Mouse (Mus musculus): ENCODE data around the gene Ern1. TPM values are rescaled to one million over a fixed set of nuclear protein-coding genes. Genes with fewer than 3 reads are reported as not detected.

Gene Ern1
- polyA plus RNA-seq, 1 experiment from 2014 or later = 3.8 TPM

DNA sequence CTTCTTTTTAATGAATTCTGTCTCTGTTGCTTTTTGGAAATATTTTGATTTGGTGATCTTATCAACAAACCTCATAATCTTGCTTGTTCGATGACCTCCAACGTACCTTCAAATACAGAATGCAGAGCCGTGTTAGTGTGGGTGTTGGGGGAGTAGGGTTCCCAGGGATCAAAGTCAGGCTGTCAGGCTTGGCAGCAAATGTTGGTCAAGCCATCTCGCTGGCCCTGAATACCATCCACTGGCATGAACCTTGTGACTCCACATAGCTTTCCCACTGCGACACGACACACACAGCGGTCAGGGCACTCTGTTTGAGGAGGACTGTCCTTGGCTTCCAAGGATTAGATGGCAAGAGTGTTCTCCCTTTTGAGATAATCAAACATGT is 24.3 kb upstream of the Ern1 start:
- no peak for ATAC-seq (replicated peaks; ENCODE audit: insufficient number of reproducible peaks, low FRiP score, low TSS enrichment, low read depth)
- Histone ChIP-seq H3K9me3 (replicated peaks; ENCODE audit: control insufficient read depth, low read length) (no peaks in the 10 kb centered on the region), H3K9ac (replicated peaks; ENCODE audit: low read length) (no peak overlapping the region), H3K4me2 (ENCODE audit: low read depth, low read length) (no peak overlapping the region), H3K27me3 (ENCODE audit: control insufficient read depth, insufficient read depth, low read length) (no peaks in the 10 kb centered on the region), H3K4me3 (ENCODE audit: low read depth, low read length) (no peak overlapping the region), H3K27ac (replicated peaks; ENCODE audit: low read depth, low read length) (no peak overlapping the region), H3K36me3 (replicated peaks; ENCODE audit: control insufficient read depth, insufficient read depth, low read depth, low read length) (no peaks in the 10 kb centered on the region; the same call in 1 of the 2 replicates), H3K4me1 (ENCODE audit: control insufficient read depth, insufficient read depth, low read length) (no peaks in the 10 kb centered on the region; the same call in 1 of the 2 replicates)
- no peak for DNase-seq (ENCODE audit: low spot score)
- 94% methylated on average over 7 of the region's 7 CpGs for WGBS

DNA sequence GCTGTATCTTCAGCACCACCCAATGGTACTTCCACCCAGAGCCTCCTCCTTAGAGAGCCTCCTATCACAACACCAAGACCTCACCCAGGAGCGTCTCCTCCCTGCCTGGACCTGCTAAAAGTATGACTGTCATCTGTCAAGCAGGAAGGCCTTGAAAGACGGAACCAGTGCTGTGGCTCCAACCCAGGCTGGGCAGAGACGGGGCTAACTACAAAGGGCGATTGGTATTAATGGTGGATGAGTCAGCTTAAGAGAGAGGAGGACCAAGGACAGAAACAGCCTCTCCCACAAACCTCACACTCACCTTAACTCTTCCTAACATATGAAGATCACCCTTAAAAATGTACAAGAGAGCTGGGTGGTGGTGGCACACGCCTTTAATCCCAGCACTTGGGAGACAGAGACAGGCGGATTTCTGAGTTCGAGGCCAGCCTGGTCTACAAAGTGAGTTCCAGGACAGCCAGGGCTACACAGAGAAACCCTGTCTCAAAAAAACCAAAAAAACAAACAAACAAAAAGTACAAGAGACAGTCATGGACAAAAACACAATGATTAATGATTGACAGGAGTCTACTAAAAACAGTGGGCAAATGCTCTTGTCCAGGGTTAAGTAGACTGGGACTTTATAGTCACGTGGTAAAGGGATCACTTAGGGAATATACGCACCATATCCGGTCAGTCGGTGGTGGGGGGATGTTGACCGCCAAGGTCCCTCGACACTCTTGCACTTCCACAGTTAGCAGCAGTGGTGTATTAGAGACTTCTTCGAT is 23.8 kb upstream of the Ern1 start:
- no peaks in the 10 kb centered on the region; the same call in 1 of the 2 replicates for H3K4me1 ChIP-seq (ENCODE audit: control insufficient read depth, insufficient read depth, low read length)
- H3K9me3 ChIP-seq (replicated peaks; ENCODE audit: control insufficient read depth, low read length) = no peaks in the 10 kb centered on the region
- ATAC-seq (replicated peaks; ENCODE audit: insufficient number of reproducible peaks, low FRiP score, low TSS enrichment, low read depth) (no peak), DNase-seq (ENCODE audit: low spot score) (no peak)
- no peak overlapping the region for H3K27ac ChIP-seq (replicated peaks; ENCODE audit: low read depth, low read length)
- WGBS = 90% methylated on average over 14 of the region's 14 CpGs
- H3K4me2 ChIP-seq (ENCODE audit: low read depth, low read length) = no peak overlapping the region
- no peaks in the 10 kb centered on the region for H3K27me3 ChIP-seq (ENCODE audit: control insufficient read depth, insufficient read depth, low read length)
- no peaks in the 10 kb centered on the region; the same call in 1 of the 2 replicates for H3K36me3 ChIP-seq (replicated peaks; ENCODE audit: control insufficient read depth, insufficient read depth, low read depth, low read length)
- H3K4me3 ChIP-seq (ENCODE audit: low read depth, low read length) = no peak overlapping the region
- H3K9ac ChIP-seq (replicated peaks; ENCODE audit: low read length) = no peak overlapping the region

DNA sequence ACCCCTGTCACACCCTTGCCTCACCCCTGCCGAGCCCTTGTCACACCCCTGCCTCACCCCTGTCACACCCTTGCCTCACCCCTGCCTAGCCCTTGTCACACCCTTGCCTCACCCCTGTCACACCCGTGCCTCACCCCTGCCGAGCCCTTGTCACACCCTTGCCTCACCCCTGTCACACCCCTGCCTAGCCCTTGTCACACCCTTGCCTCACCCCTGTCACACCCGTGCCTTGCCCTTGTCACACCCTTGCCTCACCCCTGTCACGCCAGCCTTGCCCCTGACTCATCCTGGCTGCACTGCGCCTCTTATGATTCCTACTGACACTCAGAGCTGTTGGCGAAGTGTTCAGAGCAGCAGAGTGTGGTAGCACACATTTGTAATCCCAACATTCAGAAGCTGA is 20.0 kb upstream of the Ern1 start:
- Histone ChIP-seq H3K4me1 (ENCODE audit: control insufficient read depth, insufficient read depth, low read length) (no peaks in the 10 kb centered on the region), H3K27me3 (ENCODE audit: control insufficient read depth, insufficient read depth, low read length) (no peaks in the 10 kb centered on the region), H3K9me3 (replicated peaks; ENCODE audit: control insufficient read depth, low read length) (no peaks in the 10 kb centered on the region), H3K4me3 (ENCODE audit: low read depth, low read length) (no peak overlapping the region), H3K36me3 (replicated peaks; ENCODE audit: control insufficient read depth, insufficient read depth, low read depth, low read length) (no peaks in the 10 kb centered on the region; the same call in 1 of the 2 replicates), H3K4me2 (ENCODE audit: low read depth, low read length) (no peak overlapping the region), H3K27ac (replicated peaks; ENCODE audit: low read depth, low read length) (no peak overlapping the region), H3K9ac (replicated peaks; ENCODE audit: low read length) (no peak overlapping the region)
- DNase-seq (ENCODE audit: low spot score) = no peak
- no peak for ATAC-seq (replicated peaks; ENCODE audit: insufficient number of reproducible peaks, low FRiP score, low TSS enrichment, low read depth)
- WGBS = 90% methylated on average over 7 of the region's 7 CpGs

DNA sequence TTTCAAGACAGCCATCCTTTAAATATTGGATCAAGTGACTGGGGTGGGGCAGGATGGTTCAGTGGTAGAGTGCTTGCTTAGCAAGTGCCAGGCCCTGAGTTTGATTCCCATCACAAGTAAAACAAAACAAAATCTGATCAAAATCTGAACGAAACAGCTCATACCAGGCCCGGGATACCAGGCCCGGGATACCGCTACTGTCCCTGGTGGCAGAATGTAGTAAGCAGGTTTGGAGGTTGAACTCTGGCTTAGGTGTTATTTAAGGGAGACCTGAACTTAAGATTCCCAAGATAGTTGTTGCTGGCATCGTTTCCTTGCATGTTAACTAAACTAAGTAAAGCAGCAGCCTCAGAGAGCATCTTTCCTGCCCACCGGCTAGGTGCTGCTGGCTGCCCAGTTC is 18.6 kb upstream of the Ern1 start:
- Histone ChIP-seq H3K9me3 (replicated peaks; ENCODE audit: control insufficient read depth, low read length) (no peaks in the 10 kb centered on the region), H3K9ac (replicated peaks; ENCODE audit: low read length) (no peak overlapping the region), H3K4me1 (ENCODE audit: control insufficient read depth, insufficient read depth, low read length) (no peaks in the 10 kb centered on the region), H3K27ac (replicated peaks; ENCODE audit: low read depth, low read length) (no peak overlapping the region; the same call in 1 of the 2 replicates), H3K4me3 (ENCODE audit: low read depth, low read length) (no peak overlapping the region), H3K27me3 (ENCODE audit: control insufficient read depth, insufficient read depth, low read length) (no peaks in the 10 kb centered on the region), H3K4me2 (ENCODE audit: low read depth, low read length) (no peak overlapping the region), H3K36me3 (replicated peaks; ENCODE audit: control insufficient read depth, insufficient read depth, low read depth, low read length) (no peaks in the 10 kb centered on the region)
- DNase-seq (ENCODE audit: low spot score) (no peak), ATAC-seq (replicated peaks; ENCODE audit: insufficient number of reproducible peaks, low FRiP score, low TSS enrichment, low read depth) (no peak)
- 86% methylated on average over 6 of the region's 6 CpGs for WGBS

DNA sequence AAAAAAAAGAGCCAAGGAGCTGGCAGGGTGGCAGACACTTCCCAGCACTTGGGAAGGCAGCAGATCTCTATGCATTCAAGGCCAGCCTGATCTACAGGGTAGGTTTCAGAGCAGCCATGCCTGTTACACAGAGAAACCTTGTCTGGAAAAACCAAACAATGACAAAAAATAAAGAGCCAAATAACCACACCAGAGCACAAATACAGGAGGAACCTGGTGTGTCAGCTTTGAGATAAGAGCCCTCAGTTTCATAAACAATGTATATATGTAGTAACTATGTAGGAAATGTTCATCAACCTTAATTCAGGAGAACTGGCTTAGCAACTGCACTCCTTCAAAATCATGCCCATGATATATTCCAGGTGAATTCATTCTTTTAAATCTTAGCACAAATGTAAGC is 16.5 kb upstream of the Ern1 start:
- no peaks in the 10 kb centered on the region for H3K36me3 ChIP-seq (replicated peaks; ENCODE audit: control insufficient read depth, insufficient read depth, low read depth, low read length)
- no peaks in the 10 kb centered on the region for H3K9me3 ChIP-seq (replicated peaks; ENCODE audit: control insufficient read depth, low read length)
- no peak overlapping the region for H3K4me2 ChIP-seq (ENCODE audit: low read depth, low read length)
- DNase-seq (ENCODE audit: low spot score) (no peak), ATAC-seq (replicated peaks; ENCODE audit: insufficient number of reproducible peaks, low FRiP score, low TSS enrichment, low read depth) (no peak)
- H3K27me3 ChIP-seq (ENCODE audit: control insufficient read depth, insufficient read depth, low read length) = no peaks in the 10 kb centered on the region
- no peaks in the 10 kb centered on the region for H3K4me1 ChIP-seq (ENCODE audit: control insufficient read depth, insufficient read depth, low read length)
- H3K4me3 ChIP-seq (ENCODE audit: low read depth, low read length) = no peak overlapping the region
- H3K9ac ChIP-seq (replicated peaks; ENCODE audit: low read length) = no peak overlapping the region
- no peak overlapping the region for H3K27ac ChIP-seq (replicated peaks; ENCODE audit: low read depth, low read length)

DNA sequence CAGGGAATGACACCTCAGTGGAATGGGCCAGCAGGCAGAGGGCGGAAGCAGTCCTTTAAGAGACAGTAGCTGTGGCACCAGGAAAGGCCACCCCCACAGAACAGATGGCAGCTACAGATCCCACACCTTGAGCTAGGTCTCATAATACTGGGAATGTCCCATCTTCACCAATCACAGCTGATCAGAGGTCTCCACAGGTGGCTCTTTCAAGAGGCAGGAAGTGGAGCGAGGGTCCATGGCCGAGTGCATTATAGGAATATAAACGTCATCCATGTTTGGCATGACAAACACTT is 15.7 kb upstream of the Ern1 start:
- DNase-seq (ENCODE audit: low spot score) (no peak), ATAC-seq (replicated peaks; ENCODE audit: insufficient number of reproducible peaks, low FRiP score, low TSS enrichment, low read depth) (no peak)
- H3K4me1 ChIP-seq (ENCODE audit: control insufficient read depth, insufficient read depth, low read length) = no peaks in the 10 kb centered on the region
- no peak overlapping the region for H3K27ac ChIP-seq (replicated peaks; ENCODE audit: low read depth, low read length)
- H3K9me3 ChIP-seq (replicated peaks; ENCODE audit: control insufficient read depth, low read length) = no peaks in the 10 kb centered on the region
- 78% methylated on average over 4 of the region's 4 CpGs for WGBS
- H3K27me3 ChIP-seq (ENCODE audit: control insufficient read depth, insufficient read depth, low read length) = no peaks in the 10 kb centered on the region
- no peak overlapping the region for H3K9ac ChIP-seq (replicated peaks; ENCODE audit: low read length)
- no peak overlapping the region for H3K4me2 ChIP-seq (ENCODE audit: low read depth, low read length)
- no peak overlapping the region for H3K4me3 ChIP-seq (ENCODE audit: low read depth, low read length)
- H3K36me3 ChIP-seq (replicated peaks; ENCODE audit: control insufficient read depth, insufficient read depth, low read depth, low read length) = no peaks in the 10 kb centered on the region

DNA sequence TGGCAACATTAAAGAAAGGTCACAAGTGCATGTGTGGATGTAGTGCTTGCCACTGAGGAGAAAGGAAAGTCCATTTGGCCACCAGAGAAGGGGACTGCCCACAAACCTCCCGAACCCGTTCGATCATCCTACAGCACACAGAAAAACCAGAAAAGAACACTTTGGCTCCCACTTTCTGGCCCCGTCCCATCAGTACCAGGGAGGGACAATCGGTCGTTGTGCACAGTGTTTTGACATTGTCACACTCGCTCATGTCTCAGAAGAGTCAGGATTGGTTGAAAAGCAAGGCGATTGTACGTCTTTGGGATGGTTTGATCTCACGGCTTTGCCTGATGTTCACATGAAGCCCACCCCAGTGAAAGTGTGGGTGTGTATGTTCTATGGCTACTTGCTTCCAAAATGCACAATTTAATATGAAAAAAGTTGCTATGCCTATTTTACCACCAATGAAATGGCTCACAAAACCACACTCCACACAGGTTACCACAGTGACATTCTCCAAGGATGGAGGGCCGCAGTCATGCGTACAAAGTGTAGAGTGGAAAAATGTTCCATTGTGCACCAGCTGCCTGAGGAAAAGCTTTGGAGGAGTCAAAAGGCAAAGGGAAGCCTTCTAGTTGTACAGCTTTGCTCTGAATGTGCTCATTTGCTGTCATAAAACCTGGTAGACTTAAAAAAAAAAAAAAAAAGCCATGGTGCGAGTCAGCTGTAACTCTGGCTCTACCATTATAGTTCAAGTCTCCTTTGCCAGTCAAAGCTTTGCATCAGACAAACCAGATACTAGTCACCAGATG is 15.2 kb upstream of the Ern1 start:
- no peak overlapping the region for H3K4me2 ChIP-seq (ENCODE audit: low read depth, low read length)
- H3K4me1 ChIP-seq (ENCODE audit: control insufficient read depth, insufficient read depth, low read length) = no peaks in the 10 kb centered on the region
- H3K27me3 ChIP-seq (ENCODE audit: control insufficient read depth, insufficient read depth, low read length) = no peaks in the 10 kb centered on the region
- H3K27ac ChIP-seq (replicated peaks; ENCODE audit: low read depth, low read length) = no peak overlapping the region; the same call in 1 of the 2 replicates
- H3K4me3 ChIP-seq (ENCODE audit: low read depth, low read length) = no peak overlapping the region
- no peak for ATAC-seq (replicated peaks; ENCODE audit: insufficient number of reproducible peaks, low FRiP score, low TSS enrichment, low read depth)
- WGBS = 64% methylated on average over 13 of the region's 13 CpGs
- H3K9me3 ChIP-seq (replicated peaks; ENCODE audit: control insufficient read depth, low read length) = no peaks in the 10 kb centered on the region
- no peaks in the 10 kb centered on the region for H3K36me3 ChIP-seq (replicated peaks; ENCODE audit: control insufficient read depth, insufficient read depth, low read depth, low read length)
- no peak overlapping the region for H3K9ac ChIP-seq (replicated peaks; ENCODE audit: low read length)
- DNase-seq (ENCODE audit: low spot score) = no peak

DNA sequence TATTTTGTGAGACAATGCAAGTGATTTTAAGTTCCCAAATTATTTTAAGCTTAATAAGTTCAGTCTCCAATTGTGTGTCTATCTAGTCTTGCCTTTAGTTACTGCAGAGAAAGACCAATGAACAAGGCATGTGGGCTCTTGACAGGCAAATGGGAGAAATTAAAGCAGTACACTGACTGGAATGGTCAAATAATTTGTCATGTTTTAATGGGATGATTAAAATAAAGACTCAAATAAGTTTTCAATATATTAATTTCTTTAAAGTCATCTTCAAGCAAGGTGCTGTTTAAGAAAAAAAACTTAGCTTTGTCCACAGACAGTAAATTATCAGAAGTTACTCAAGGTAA is 14.5 kb upstream of the Ern1 start:
- no peak for ATAC-seq (replicated peaks; ENCODE audit: insufficient number of reproducible peaks, low FRiP score, low TSS enrichment, low read depth)
- Histone ChIP-seq H3K4me2 (ENCODE audit: low read depth, low read length) (peak overlapping the region; percentile 63), H3K27me3 (ENCODE audit: control insufficient read depth, insufficient read depth, low read length) (no peaks in the 10 kb centered on the region), H3K27ac (replicated peaks; ENCODE audit: low read depth, low read length) (peak overlapping the region; percentile 95), H3K9me3 (replicated peaks; ENCODE audit: control insufficient read depth, low read length) (no peaks in the 10 kb centered on the region), H3K4me3 (ENCODE audit: low read depth, low read length) (peak overlapping the region; percentile 75), H3K36me3 (replicated peaks; ENCODE audit: control insufficient read depth, insufficient read depth, low read depth, low read length) (no peaks in the 10 kb centered on the region), H3K4me1 (ENCODE audit: control insufficient read depth, insufficient read depth, low read length) (no peaks in the 10 kb centered on the region), H3K9ac (replicated peaks; ENCODE audit: low read length) (peak overlapping the region; percentile 96)
- DNase-seq (ENCODE audit: low spot score) = no peak

Measured in embryonic facial prominence, embryonic 11.5 days (tissue).